Mouse (Mus musculus): ENCODE results near the gene Sntg2. TPM values are rescaled to one million over a fixed set of nuclear protein-coding genes. Genes with fewer than 3 reads are reported as not detected.

The Sntg2 gene
- polyA plus RNA-seq, 1 experiment = not detected

DNA sequence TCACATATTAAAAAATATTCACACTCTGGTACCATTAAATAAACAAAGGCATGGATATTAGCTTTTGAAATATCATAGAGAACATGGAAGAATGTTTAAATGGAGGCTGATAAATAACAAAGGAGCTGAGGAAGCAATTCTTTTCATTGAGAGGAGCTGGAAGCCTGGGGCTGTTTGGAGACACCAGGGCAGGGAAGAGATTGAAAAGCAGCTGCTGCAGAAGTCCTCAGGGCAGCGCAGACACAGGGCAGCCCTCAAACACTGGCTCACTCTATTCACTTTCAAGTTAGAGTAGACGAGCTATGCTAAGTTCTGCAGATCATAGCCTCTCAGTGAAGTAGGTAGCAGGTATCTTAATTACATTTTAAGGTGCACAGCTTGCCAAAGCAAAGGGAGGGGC, 164.6 kb downstream of the Sntg2 start:
- H3K4me2 ChIP-seq (ENCODE audit: low read depth) = no peak overlapping the region
- TF ChIP-seq USF1 (IDR thresholded peaks at IDR 0.05; ENCODE audit: low read depth) (no peak), POLR2AphosphoS2 (IDR thresholded peaks at IDR 0.05; ENCODE audit: insufficient read length, low read depth) (no peak), SRF (IDR thresholded peaks at IDR 0.05; ENCODE audit: control insufficient read depth, insufficient read length, low read depth) (no peak), REST (IDR thresholded peaks at IDR 0.05; ENCODE audit: insufficient read depth, insufficient read length) (no peak), TCF12 (IDR thresholded peaks at IDR 0.05; ENCODE audit: insufficient read depth, poor library complexity, severe bottlenecking) (no peak), POLR2A (IDR thresholded peaks at IDR 0.05; ENCODE audit: insufficient read length, low read depth) (no peak), MAX (IDR thresholded peaks at IDR 0.05; ENCODE audit: low read depth) (no peak), TCF3 (IDR thresholded peaks at IDR 0.05; ENCODE audit: insufficient read length, low read depth) (no peak), CEBPB (IDR thresholded peaks at IDR 0.05; ENCODE audit: insufficient read depth, poor library complexity, severe bottlenecking) (no peak), MYOG (IDR thresholded peaks at IDR 0.05; ENCODE audit: control insufficient read depth in 1 of 3, insufficient read depth in 1 of 3, insufficient read length in 2 of 3, low read depth in 2 of 3) (no peak), E2F4 (IDR thresholded peaks at IDR 0.05; ENCODE audit: insufficient read depth) (no peak), MYOD1 (IDR thresholded peaks at IDR 0.05; ENCODE audit: control insufficient read depth in 1 of 3, insufficient read length in 2 of 3, low read depth in 2 of 3) (no peak)
- H3K36me3 ChIP-seq (ENCODE audit: control insufficient read depth, insufficient read depth) = no peaks in the 10 kb centered on the region
- no peaks in the 10 kb centered on the region for H3K27me3 ChIP-seq (ENCODE audit: control insufficient read depth, insufficient read depth, insufficient read length)
- no peak overlapping the region for H3ac ChIP-seq (ENCODE audit: control insufficient read depth, insufficient read length)
- H3K4me3 ChIP-seq = no peak overlapping the region
- no peaks in the 10 kb centered on the region for H3K79me2 ChIP-seq (ENCODE audit: control insufficient read depth, insufficient read depth)

DNA sequence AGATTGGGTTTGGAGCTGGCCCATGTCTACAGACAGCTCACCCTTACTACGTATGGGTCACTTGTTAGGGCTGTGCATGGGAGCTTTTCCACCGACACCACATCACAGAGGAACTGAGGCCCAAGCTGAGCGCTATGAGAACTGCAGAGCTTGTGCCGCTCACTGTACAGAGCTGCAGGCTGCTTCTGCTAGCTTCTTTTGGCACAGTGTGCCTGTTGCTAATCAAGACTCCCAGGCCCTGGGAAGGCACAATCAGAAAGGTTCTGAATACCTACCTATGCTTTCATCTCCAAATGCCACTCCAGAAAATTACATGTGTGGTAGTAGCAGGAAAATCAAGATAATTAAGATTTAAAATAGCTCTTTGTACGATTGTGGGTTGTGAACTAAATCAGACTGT, 165.1 kb downstream of the Sntg2 start:
- no peak overlapping the region for H3K4me2 ChIP-seq (ENCODE audit: low read depth)
- TF ChIP-seq SRF (IDR thresholded peaks at IDR 0.05; ENCODE audit: control insufficient read depth, insufficient read length, low read depth) (no peak), USF1 (IDR thresholded peaks at IDR 0.05; ENCODE audit: low read depth) (no peak), CEBPB (IDR thresholded peaks at IDR 0.05; ENCODE audit: insufficient read depth, poor library complexity, severe bottlenecking) (no peak), TCF3 (IDR thresholded peaks at IDR 0.05; ENCODE audit: insufficient read length, low read depth) (no peak), E2F4 (IDR thresholded peaks at IDR 0.05; ENCODE audit: insufficient read depth) (no peak), MYOD1 (IDR thresholded peaks at IDR 0.05; ENCODE audit: control insufficient read depth in 1 of 3, insufficient read length in 2 of 3, low read depth in 2 of 3) (no peak), MYOG (IDR thresholded peaks at IDR 0.05; ENCODE audit: control insufficient read depth in 1 of 3, insufficient read depth in 1 of 3, insufficient read length in 2 of 3, low read depth in 2 of 3) (no peak), REST (IDR thresholded peaks at IDR 0.05; ENCODE audit: insufficient read depth, insufficient read length) (no peak), POLR2AphosphoS2 (IDR thresholded peaks at IDR 0.05; ENCODE audit: insufficient read length, low read depth) (no peak), POLR2A (IDR thresholded peaks at IDR 0.05; ENCODE audit: insufficient read length, low read depth) (no peak), TCF12 (IDR thresholded peaks at IDR 0.05; ENCODE audit: insufficient read depth, poor library complexity, severe bottlenecking) (no peak), MAX (IDR thresholded peaks at IDR 0.05; ENCODE audit: low read depth) (no peak)
- no peak overlapping the region for H3K4me3 ChIP-seq
- no peak overlapping the region for H3ac ChIP-seq (ENCODE audit: control insufficient read depth, insufficient read length)
- no peaks in the 10 kb centered on the region for H3K36me3 ChIP-seq (ENCODE audit: control insufficient read depth, insufficient read depth)
- no peaks in the 10 kb centered on the region for H3K27me3 ChIP-seq (ENCODE audit: control insufficient read depth, insufficient read depth, insufficient read length)
- H3K79me2 ChIP-seq (ENCODE audit: control insufficient read depth, insufficient read depth) = no peaks in the 10 kb centered on the region

DNA sequence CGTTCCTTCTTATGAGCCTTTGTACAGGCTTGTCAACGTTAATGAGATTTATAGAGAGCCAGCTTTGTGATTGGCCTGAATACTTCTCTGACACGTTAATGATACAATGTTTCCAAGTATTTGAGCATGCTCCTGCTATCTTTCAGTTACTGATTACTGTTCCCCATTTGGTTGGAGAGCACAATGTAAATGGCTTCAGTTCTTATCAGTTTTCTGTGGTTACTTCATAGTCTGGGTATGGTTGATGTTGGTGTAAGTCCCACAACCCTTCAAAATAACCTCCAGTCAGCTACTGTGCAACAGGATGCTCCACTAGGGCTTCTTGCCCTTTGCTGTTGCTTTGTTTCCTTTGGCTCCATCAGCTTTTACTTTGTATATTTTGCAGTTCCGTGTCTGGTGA, 168.7 kb downstream of the Sntg2 start:
- Histone ChIP-seq H3K36me3 (ENCODE audit: control insufficient read depth, insufficient read depth) (no peaks in the 10 kb centered on the region), H3K79me2 (ENCODE audit: control insufficient read depth, insufficient read depth) (no peaks in the 10 kb centered on the region), H3K27me3 (ENCODE audit: control insufficient read depth, insufficient read depth, insufficient read length) (no peaks in the 10 kb centered on the region), H3K4me3 (no peak overlapping the region), H3K4me2 (ENCODE audit: low read depth) (no peak overlapping the region), H3ac (ENCODE audit: control insufficient read depth, insufficient read length) (no peak overlapping the region)
- TF ChIP-seq SRF (IDR thresholded peaks at IDR 0.05; ENCODE audit: control insufficient read depth, insufficient read length, low read depth) (no peak), TCF3 (IDR thresholded peaks at IDR 0.05; ENCODE audit: insufficient read length, low read depth) (no peak), MYOD1 (IDR thresholded peaks at IDR 0.05; ENCODE audit: control insufficient read depth in 1 of 3, insufficient read length in 2 of 3, low read depth in 2 of 3) (no peak), USF1 (IDR thresholded peaks at IDR 0.05; ENCODE audit: low read depth) (no peak), MAX (IDR thresholded peaks at IDR 0.05; ENCODE audit: low read depth) (no peak), REST (IDR thresholded peaks at IDR 0.05; ENCODE audit: insufficient read depth, insufficient read length) (no peak), POLR2A (IDR thresholded peaks at IDR 0.05; ENCODE audit: insufficient read length, low read depth) (no peak), E2F4 (IDR thresholded peaks at IDR 0.05; ENCODE audit: insufficient read depth) (no peak)

DNA sequence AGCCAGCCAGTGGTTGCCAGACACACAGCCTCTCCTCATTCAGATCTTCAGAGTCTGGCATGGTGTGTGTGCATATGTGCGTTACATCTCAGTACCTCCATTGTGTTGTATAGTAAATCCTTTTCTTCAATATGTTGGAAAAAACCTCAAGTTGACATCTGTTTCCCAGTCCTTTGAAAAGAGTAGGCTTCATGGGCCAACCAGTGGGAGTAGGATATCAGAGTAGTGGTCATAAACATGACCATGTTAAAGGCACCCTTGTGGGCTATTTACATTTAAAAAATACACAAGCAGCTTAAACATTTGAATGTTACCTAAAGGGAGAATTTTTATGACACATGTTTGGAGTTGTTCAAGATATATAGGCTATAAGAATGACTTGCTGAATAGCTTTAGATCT, 170.4 kb downstream of the Sntg2 start:
- H3K79me2 ChIP-seq (ENCODE audit: control insufficient read depth, insufficient read depth) = no peaks in the 10 kb centered on the region
- no peaks in the 10 kb centered on the region for H3K27me3 ChIP-seq (ENCODE audit: control insufficient read depth, insufficient read depth, insufficient read length)
- TF ChIP-seq TCF12 (IDR thresholded peaks at IDR 0.05; ENCODE audit: insufficient read depth, poor library complexity, severe bottlenecking) = no peak
- TF ChIP-seq POLR2AphosphoS2 (IDR thresholded peaks at IDR 0.05; ENCODE audit: insufficient read length, low read depth) = no peak
- TF ChIP-seq POLR2A (IDR thresholded peaks at IDR 0.05; ENCODE audit: insufficient read length, low read depth) = no peak
- TF ChIP-seq TCF3 (IDR thresholded peaks at IDR 0.05; ENCODE audit: insufficient read length, low read depth) = no peak
- no peak for TF ChIP-seq MYOG (IDR thresholded peaks at IDR 0.05; ENCODE audit: control insufficient read depth in 1 of 3, insufficient read depth in 1 of 3, insufficient read length in 2 of 3, low read depth in 2 of 3)
- TF ChIP-seq CEBPB (IDR thresholded peaks at IDR 0.05; ENCODE audit: insufficient read depth, poor library complexity, severe bottlenecking) = no peak
- no peak for TF ChIP-seq USF1 (IDR thresholded peaks at IDR 0.05; ENCODE audit: low read depth)
- no peak for TF ChIP-seq REST (IDR thresholded peaks at IDR 0.05; ENCODE audit: insufficient read depth, insufficient read length)
- TF ChIP-seq SRF (IDR thresholded peaks at IDR 0.05; ENCODE audit: control insufficient read depth, insufficient read length, low read depth) = no peak
- TF ChIP-seq MAX (IDR thresholded peaks at IDR 0.05; ENCODE audit: low read depth) = no peak
- no peak for TF ChIP-seq E2F4 (IDR thresholded peaks at IDR 0.05; ENCODE audit: insufficient read depth)
- TF ChIP-seq MYOD1 (IDR thresholded peaks at IDR 0.05; ENCODE audit: control insufficient read depth in 1 of 3, insufficient read length in 2 of 3, low read depth in 2 of 3) = no peak
- H3ac ChIP-seq (ENCODE audit: control insufficient read depth, insufficient read length) = no peak overlapping the region
- H3K36me3 ChIP-seq (ENCODE audit: control insufficient read depth, insufficient read depth) = no peaks in the 10 kb centered on the region
- H3K4me2 ChIP-seq (ENCODE audit: low read depth) = no peak overlapping the region
- no peak overlapping the region for H3K4me3 ChIP-seq

Measured in myocyte (in vitro differentiated cells).